Mouse (Mus musculus) cerebral cortex, adult 2 months (tissue): Measurements from ENCODE around the gene Usp25.

ENCODE experiments used
- WGBS: fragments of 180-500 bp; shearing (Covaris S2); methylation state at CpG from one replicate; pipeline ENCODE4 v1.1.7; 2018; 5-methylcytosine and 5-hydroxymethylcytosine counted together

The Usp25 gene

DNA sequence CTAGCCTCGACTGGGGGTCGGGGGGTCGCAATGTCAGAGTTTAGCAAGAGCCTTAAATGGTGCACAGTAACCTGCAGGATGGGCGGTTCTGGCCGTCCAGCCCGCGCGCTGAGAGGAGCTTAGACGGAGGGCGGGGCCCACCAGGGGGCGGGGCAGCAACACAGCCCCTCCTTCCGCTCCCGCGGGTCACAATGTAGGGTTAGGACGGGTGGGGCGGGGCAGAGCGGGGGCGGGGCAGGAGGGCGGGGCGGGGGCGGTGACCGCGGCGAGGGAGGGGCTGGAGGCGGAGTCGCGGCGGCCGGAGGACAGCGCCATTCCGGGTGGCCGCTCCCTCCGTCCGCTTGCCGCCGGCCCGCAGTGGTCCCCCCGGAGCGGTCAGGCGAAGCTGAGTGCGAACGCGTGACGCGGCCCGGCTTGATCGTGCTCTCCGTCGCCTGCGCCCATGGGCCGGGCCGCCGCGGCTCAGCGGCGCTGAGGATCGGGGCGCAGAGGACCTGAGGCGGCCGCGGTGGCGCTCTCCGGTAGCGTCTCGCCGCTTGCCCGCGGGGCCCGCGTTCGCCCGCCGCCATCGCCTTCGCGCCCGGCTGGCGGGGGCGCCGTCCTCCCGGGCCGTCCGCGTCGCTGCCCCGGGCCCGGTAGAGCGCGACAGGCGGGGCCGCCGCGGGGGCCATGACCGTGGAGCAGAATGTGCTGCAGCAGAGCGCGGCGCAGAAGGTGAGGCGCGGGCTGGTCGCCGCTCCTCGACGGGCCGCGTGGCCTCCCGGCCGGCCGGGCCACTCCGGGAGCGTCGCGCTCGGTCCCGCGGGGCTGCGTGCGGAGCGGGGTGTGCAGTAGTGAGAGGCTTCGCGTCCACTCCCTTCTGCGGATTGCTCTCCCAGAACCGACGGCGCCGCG lies at the start of gene Usp25:
Gene Usp25 (plus strand): TSS at position 280 of the 894 bp plus-strand sequence.
- WGBS, result under 1% methylated on average over 123 of the region's 126 CpGs

DNA sequence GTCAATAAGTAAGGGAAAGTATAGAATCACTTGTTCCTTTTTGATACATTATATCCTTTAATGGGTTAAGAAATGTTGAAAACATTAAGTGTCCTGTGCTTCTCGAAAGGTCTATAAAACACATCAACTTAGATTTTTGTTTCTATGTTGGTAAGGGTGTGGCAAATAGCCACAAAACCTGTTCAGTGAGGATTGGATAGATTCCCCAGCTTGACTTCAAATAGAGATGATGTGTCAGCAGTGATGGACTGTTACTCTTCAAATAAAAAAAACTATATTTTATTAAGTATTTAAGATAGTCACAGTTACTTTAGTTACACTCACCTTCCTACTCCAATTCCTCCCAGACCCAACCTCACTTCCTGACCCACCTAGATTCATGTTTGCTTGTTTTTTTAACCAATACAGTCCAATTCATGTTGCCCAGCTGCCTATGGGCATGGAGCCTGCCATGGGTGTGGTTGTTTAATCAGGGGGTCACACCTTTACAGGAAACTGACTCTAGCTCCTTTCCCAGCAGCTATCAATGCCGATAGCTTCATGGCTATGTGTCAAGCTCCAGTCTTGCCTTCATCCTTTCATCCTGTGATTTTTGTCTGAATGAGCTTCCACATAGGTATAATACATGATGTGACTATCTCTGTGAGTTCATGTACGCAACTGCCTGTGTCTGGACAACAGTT lies 45.8 kb upstream of the Usp25 start:
- 93% methylated on average over 3 of the region's 3 CpGs for whole genome bisulfite sequencing

DNA sequence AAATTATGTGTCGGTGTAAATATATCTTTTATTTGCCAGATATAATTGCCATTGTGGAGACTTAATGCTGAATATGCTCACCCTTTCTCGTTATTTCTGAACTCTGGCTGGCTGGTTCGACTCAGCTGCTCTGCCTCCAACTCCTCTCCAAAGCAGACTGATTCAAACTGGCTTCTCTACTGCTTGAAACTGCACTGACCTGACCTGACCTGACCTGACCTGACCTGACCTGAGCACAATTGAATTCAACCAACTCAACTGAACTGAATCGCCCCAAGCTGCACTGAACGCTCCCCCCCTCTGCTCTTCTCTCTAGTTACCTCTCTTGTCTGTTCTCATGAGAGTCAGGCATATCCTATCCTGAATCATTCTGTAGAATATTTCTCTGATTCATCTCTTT lies 42.3 kb upstream of the Usp25 start:
- 72% methylated on average over 5 of the region's 5 CpGs for WGBS

DNA sequence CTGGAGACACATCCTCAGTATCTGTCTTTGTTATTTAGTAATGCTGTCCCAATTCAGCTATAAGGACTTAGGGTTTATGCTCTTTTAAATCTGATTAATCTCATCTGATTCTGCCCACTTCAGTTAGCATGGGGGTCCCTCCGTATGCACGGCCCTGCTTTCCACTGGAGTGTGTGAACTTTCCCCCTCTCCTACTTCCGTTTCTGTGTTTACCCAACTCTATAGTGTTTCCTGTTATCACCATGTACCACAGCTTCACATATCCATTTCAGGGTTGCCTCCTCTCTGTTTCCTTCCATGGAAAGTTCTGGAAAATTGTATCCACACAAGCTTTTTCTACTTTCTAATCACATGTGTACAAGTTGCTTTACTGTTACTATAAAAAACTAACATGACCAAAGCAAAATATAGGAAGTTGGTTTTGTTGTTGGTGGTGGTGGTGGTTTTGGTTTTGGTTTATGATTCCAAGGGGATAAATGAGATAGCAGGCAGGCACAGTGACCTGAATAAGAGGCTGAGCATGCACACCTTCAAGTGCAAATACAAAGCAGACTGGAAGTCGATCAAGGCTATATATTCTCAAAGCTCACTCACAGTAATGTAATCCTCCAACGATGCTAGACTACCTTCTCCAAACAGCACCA lies 36.6 kb upstream of the Usp25 start:
- WGBS, result 84% methylated on average over 5 of the region's 5 CpGs

DNA sequence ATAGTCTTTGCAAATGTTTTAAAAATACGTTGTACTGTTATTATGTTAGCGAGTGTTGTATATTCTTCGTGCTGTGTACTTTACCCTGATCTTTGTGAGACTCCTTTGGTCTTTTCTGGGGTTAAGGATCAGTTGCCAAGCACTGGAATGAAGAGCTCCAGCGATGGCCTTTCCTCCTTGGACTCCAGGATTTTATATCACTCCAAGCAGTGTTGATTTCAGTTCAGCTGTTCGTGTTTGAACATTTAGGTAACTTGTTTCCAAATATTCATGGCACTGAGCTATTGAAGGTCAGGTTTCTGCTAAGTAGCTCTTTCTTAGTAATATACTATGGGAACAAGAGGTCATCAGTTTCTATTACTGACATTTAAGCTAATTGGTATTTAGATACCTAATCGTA lies 29.8 kb upstream of the Usp25 start:
- 94% methylated on average over 6 of the region's 6 CpGs for WGBS

DNA sequence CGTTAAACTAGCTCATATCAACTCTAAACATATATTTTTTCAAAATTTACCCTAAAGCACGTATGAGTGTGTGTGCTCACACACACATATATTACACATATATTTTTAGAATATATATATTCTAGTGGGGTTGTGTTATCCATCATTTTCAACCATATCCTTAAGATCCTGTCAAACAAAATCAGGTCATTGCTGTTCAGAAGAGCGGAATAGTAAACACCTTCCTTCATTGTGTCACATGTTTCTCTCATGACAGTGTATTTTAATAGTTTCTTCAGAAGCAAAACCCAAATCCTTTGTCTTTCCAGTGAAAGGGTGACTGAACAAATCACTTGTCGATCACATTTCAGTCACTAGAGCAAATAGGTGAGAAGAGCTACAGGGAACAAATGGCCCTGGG lies 25.8 kb upstream of the Usp25 start:
- WGBS, result 87% methylated on average over 4 of the region's 4 CpGs

DNA sequence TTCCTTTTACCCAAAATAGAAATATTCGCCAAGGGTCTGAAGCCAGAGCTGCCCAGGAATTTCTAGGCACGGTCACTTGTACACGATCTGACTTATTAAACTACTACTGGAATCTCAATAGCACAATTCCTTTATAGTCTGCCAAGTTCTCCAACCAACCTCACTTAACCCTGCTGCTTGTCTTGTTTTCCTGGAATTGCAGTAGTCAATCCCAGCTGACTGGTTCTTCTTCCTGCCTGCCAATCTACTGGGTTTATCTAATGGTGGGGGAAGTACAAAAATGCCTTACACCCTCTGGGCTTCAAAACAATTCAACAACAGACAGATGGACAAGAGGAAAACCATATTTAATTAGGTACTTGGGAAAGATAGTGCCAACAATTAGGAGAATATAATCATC lies 9.6 kb upstream of the Usp25 start:
- 72% methylated on average over 3 of the region's 3 CpGs for WGBS

DNA sequence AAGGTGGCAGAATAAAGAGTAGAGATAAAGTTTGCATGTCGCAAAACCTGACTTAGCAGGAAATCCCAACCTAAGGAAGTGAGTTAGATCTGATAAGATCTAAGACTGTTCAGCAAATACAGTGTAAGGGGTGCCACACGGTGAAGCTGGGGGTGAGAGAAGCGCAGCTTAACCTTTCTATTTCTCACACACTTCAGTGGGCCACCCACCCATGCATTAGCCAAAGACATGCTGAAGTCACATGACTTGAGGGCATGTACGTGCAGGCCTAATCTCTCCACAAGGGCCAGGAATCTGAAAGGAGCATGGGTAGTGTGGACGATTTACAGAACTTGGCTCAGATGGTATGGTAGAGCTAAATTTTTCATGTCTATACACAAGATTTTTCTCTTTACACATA lies 4.3 kb upstream of the Usp25 start:
- 88% methylated on average over 5 of the region's 5 CpGs for WGBS

DNA sequence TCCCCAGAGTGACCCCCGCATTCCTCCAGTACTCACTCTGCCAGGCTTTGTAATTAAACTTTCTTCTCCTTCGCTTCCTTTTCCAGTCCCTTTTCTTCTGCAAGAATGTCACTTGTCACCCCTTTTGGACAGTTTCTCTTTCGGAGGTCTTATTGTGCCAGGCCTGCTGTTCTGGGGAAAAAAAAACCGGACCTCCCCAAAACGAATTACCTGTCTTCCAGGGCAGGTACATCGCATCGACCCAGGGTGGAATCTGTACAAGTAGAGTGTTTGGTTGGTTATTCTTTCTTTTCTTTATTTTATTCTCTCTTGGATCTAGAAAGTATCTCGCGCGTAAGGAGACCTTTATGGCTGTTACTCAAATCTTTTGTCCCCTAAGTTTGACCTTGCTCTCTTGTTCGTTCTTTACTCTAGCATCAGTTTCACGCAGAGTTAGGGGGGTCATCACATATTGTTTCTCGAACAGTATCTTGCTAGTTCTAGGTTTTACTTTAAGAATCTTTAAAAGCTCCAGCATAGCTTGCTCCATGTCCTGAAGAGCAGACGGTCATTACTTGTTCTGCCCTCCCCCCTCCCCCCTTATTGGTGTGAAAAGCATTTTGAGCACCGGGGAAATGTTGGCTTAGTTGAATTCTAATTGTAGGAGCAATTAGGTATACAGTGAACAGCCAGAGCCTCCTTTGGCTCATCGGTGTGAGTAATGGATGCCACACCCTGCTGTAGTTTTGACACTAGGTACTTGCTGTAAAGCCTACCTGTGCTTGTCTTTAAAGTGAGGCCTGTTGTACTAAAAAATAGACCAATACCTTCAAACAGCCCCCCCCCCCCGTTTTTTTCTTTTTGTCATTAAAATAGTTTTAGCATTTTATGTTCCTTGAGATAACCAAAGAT lies 1.1 kb downstream of the Usp25 start:
- 2% methylated on average over 17 of the region's 17 CpGs for WGBS

DNA sequence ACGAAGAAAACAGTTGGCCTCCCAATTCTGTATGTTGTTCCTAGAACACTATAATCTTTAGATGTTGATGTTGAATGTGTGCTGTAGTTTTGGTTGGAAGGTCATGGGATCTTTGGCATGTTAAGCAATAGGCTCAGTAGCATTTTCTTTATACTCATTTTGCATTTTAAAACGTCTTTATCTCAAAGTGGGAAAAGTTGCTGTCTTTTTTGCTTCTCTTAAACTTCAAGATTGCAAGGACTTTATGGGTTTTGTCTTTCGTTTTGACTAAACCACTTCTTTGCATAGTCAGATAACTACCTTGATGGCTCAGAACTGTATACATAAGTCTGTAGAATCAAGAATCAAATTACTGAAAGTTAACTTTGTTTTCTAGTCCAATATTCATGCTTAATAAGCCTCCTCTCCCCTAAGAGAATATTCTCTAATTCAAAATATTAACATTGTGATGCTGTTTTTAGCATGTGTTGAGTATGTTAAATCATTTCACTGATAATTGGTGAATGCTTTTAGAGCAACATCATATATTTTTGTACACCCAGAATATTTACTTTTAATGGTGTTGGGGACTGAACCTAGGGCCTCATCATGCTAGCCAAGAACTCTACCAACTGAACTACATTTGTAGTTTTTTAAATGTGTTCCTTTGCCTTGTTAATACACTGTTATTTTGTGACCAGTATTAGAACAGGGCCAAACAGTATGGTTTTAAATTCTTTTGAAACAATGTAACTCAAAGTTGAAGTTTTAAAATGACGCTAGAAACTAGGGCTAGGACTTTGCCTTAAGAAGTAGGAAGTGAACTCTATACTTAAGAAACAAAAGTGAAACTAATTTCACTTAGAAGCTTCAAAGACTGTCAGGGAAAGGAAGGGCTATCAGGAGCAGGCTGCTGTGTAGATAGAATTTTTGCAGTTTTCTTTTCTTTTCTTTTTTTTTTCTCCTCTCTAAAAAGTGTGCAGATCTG lies 2.2 kb downstream of the Usp25 start:
- 32% methylated on average over 4 of the region's 4 CpGs for WGBS

DNA sequence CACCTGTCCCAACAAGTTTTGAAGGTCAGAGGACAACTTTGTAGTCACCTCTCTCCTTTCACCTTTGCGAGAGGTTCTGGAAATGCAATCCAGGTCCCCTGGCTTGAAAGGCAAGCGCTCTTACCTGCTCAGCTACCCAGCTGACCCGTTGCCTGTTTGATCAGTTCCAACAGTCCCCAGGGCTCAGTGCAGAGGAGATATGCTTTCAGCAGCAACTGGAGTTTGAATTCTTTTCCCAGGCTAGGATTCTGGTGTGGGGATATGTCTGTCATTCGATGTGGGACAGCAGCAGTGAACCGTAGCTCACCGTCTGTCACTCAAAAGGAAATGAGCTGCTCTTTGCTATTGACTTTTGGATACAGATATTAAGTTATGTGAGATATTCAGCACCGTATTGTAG lies 4.4 kb downstream of the Usp25 start:
- WGBS, result 83% methylated on average over 7 of the region's 7 CpGs

DNA sequence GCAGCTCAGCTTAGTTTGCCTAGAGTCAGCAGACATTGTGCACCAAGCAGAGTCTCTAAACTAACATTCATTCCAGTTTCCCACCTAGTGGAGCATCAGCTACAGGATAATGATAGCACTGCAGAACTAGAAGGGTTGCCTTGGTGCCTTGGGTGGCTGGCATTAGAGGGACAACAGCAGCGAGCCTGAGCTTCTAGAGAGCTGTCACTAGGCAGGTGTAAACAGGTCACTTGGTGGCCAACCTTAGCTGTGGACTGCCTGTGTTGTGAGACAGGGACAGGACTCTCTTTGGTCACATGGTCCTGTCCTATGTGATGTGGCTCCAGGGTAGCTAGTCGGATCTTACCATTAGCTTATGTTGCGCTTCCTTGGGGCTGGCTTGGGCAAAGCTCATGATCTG lies 6.7 kb downstream of the Usp25 start:
- 66% methylated on average over 3 of the region's 3 CpGs for WGBS

DNA sequence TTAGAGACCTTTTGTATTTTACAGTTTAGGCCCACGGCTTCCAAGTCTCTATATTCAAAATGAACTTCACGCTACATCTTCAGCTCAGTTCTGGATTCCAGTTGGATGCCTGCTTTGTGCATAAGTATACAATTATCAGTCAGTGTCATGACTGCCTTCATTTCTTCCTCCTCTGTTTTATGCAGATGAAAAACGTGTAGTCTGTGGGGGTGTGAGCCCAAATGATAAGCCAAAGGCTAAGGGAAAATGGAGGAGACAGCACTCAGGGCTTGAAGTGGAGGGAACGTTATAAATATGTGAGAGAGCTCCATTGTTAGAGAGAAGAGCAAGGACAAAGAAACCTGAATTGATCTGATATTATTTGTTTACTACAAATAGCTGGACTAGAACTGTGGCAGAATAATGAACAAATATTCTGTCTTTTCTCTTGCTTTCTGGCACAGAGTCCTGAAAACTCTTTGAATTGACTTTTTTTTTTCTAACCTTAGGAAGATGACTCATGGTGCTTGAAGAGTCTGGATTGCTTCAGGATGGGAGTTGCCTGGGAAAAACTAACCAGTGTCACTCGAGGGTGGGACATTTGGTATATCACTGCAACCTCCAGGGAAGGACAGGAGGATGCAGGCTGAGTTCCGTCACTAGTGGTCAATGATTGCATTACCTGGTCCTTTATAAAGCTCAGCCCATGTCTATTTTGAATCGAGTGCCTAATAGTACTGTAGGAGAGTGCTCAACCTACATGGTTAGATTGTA lies 10.3 kb downstream of the Usp25 start:
- 66% methylated on average over 7 of the region's 7 CpGs for WGBS

DNA sequence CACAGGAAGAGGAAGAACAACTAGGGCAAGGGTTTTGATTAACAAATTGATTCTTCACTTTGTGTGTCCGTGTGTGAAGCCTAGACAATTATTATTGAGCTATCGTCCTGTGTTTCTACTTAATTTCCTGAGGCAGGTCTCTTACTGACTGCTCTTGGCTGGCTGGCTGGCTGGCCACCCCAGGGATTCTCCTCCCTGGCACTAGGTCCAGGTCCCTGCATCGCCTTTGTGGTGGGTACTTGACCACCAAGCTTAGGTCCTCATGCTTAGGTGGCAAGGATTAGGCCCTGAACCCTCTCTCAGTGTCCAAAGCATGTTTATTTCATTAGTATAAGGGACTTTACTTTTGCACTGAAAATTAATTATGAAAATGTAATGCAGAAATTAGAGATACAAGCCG lies 12.6 kb downstream of the Usp25 start:
- WGBS, result 90% methylated on average over 4 of the region's 4 CpGs

DNA sequence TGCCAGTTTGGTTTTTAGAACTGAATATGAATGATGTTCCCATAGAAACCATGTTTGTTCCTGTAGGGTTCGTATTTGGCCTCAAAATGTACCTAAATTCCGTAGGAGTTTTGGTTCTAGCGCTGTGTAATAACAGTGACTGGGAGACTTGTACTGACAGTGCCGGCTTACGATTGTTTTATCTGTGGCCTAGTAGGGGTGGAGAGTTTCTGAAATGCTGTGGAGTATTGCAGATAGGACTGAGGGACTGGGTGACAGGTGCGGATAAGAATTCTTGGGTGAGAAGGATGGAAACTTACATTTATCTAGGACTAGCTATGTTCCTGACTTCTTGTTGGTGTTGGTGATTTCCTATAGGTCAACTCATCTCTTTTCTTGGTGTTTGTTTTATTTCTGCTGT lies 13.4 kb downstream of the Usp25 start:
- 67% methylated on average over 6 of the region's 6 CpGs for WGBS

DNA sequence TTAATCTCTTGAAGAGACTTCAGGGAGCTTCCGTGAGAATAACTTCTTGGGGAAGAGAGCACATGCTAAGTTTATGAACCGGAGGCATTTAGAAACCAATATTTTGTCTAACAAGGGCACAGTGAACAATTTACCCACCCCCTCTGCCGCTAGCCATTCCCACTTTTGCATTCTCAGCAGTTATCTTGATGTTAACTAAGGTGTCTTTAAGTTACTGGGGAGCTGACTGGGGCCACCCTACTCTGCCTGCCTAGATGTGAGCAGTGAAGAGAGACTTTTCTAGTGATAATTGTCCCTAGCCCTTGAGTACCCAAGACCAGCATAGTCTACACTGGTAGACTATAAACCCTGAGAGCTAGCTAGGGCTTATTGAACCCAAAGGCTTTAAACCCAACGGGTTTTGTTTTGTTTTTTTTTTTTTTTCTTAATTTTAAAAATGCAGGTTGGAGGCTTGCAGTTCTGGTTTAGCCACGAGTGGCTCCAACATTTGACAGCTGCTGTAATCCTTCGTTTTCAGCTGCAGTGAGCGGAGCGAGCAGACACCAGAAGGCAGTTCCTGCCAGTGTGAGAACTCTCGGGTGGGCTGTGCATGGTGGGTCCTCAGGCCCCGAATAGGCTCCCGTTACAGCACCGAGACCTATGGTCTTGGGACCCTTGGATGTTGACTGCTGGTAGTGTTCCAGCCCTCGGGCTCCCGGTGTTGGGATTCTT lies 14.6 kb downstream of the Usp25 start:
- WGBS, result 41% methylated on average over 14 of the region's 14 CpGs

DNA sequence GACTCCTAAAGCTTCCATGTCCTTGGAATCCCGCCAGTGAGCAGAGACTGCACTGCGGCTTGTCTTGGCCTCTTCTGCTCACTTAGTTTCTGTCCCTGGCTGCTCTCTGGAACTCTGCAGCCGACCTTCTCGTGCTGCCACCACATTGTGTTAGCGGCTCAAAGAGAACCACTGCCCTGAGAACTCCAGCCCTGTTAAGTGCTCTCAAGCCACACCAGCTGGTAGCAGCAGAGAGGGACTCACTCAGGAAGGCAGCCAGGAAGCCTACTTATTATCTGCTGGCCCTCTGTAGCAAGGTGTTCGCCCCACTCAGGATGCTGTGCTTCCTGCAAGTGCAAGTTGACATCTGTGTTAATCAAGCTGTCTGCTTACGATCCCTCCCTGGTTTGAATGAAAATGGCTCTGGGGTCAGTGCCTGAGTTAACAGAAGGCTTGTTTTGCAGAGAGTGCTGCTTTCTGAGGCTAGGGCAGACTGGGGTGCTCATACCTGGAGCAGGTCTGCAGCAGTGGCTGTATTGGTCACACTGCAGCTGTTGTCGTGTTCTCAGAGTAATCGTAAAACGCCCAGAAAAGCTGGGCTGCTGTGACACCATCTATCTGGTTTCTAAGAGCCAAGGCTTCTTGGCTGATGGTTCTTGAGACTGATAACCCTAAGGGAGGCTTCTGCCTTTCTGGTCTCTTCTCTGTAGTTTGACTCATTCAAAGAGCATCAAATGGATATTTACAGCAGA lies 15.3 kb downstream of the Usp25 start:
- WGBS, result 36% methylated on average over 10 of the region's 10 CpGs

DNA sequence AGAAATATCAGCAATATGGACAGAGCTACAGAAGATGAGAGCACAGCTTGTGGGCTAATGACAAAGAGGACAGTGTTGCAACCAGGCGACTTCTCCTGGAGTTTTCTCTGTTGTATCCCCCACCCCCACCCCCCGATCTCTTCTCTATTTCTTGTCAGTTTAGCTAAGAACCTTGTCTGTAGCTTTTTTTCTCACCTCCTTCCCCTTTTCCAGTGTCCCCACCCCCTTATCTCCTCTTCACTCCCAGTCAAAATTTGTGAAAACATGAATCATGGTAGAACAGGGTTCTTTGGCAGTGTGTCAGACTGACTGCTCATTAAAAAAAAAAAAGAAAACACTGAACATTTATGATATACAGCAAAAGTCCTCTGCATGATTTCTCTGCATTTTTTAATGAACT lies 16.9 kb downstream of the Usp25 start:
- 43% methylated on average over 2 of the region's 2 CpGs for WGBS
